Mouse (Mus musculus) liver, adult 2 months (tissue): ENCODE measurements around the gene Adk. TPM values are rescaled to one million over a fixed set of nuclear protein-coding genes. Genes with fewer than 3 reads are reported as not detected.
A peak's percentile ranks its signal among the peaks of the same experiment; 100 is the strongest.

Experiments used
- DNase-seq: peaks from one replicate; pipeline ENCODE4 v3.0.0-alpha.2; 2011; ENCODE audit warnings: low read depth, low spot score; ENCODE audit errors: extremely low read depth
- H3K27ac ChIP-seq: fragments of 200-500 bp; replicated peaks from 2 replicates; pipeline ENCODE4 v1.5.1; 2012; ENCODE audit warnings: low read depth, mild to moderate bottlenecking, control low read depth, inconsistent platforms, low read length; ENCODE audit not compliant: insufficient read depth
- H3K27me3 ChIP-seq: fragments of 200-500 bp; 2 replicates; pipeline ENCODE4 v1.6.1; 2012; ENCODE audit warnings: mild to moderate bottlenecking, moderate library complexity, low read length, inconsistent platforms; ENCODE audit not compliant: control insufficient read depth, insufficient read depth
- H3K36me3 ChIP-seq: fragments of 200-500 bp; 2 replicates; pipeline ENCODE4 v1.6.1; 2012; ENCODE audit warnings: low read length, inconsistent platforms; ENCODE audit not compliant: control insufficient read depth, insufficient read depth
- H3K4me1 ChIP-seq: fragments of 200-500 bp; 2 replicates; pipeline ENCODE4 v1.6.1; 2011; ENCODE audit warnings: low read length; ENCODE audit not compliant: control insufficient read depth, insufficient read depth
- H3K4me3 ChIP-seq: fragments of 200-500 bp; 2 replicates; pipeline ENCODE4 v1.5.1; 2011; ENCODE audit warnings: low read depth, mild to moderate bottlenecking, control low read depth, low read length, moderate library complexity; ENCODE audit not compliant: insufficient read depth
- H3K79me2 ChIP-seq: fragments of 200-500 bp; 2 replicates; pipeline ENCODE4 v1.6.1; 2012; ENCODE audit warnings: inconsistent platforms, mild to moderate bottlenecking, low read length, moderate library complexity; ENCODE audit not compliant: control insufficient read depth, insufficient read depth
- H3K9ac ChIP-seq: fragments of 200-500 bp; 2 replicates; pipeline ENCODE4 v1.6.1; 2012; ENCODE audit warnings: low read depth, mild to moderate bottlenecking, control low read depth, inconsistent platforms, low read length
- CTCF ChIP-seq: fragments of 200-500 bp; IDR thresholded peaks from 2 replicates; pipeline ENCODE4 v1.5.1; 2011; ENCODE audit warnings: low read depth, low read length, control low read depth
- POLR2A ChIP-seq: fragments of 200-500 bp; IDR thresholded peaks from 2 replicates; pipeline ENCODE4 v1.6.1; 2011; ENCODE audit warnings: low read length, control low read depth; ENCODE audit not compliant: insufficient read depth; ENCODE audit errors: extremely low read depth
- WGBS: fragments of 180-500 bp; shearing (Covaris S2); methylation state at CpG from one replicate; pipeline ENCODE4 v1.1.7; 2018; 5-methylcytosine and 5-hydroxymethylcytosine counted together
- polyA plus RNA-seq: library from polyadenylated mRNA; depleted of rRNA; stranded (reverse); fragments of >200 nt; gene quantifications from 2 replicates; pipeline ENCODE4 v1.2.3, GENCODE M21; 2012
- total RNA-seq: library from RNA; depleted of rRNA; stranded (reverse); fragments of >200 nt; gene quantifications from 2 replicates; pipeline ENCODE4 v1.2.3, GENCODE M21; 2014

Gene Adk
- total and polyA plus RNA-seq, 2 experiments, result 231 to 924 TPM

GRCm38 (mm10) chr14:21096689-21097088, 44.3 kb downstream of the Adk start:
- no peak overlapping the region for H3K9ac ChIP-seq
- no peaks in the 10 kb centered on the region for H3K27me3 ChIP-seq
- WGBS, result 23% methylated on average over 4 of the region's 4 CpGs
- H3K36me3 ChIP-seq, result peaks cover 41% of the 10 kb centered on the region
- no peak overlapping the region for H3K4me3 ChIP-seq
- no peak for TF ChIP-seq CTCF
- no peak for TF ChIP-seq POLR2A
- peak overlapping the region; percentile 92 for H3K27ac ChIP-seq
- peaks cover 16% of the 10 kb centered on the region; the same call in 1 of the 2 replicates for H3K79me2 ChIP-seq
- H3K4me1 ChIP-seq, result peaks cover 53% of the 10 kb centered on the region
- peak; percentile 100 for DNase-seq

- no peak for DNase-seq
- WGBS, result 58% methylated on average over 7 of the region's 7 CpGs
- H3K27me3 ChIP-seq, result no peaks in the 10 kb centered on the region
- H3K27ac ChIP-seq, result peak overlapping the region; percentile 21
- peaks cover 56% of the 10 kb centered on the region for H3K4me1 ChIP-seq
- H3K4me3 ChIP-seq, result no peak overlapping the region
- TF ChIP-seq POLR2A, result no peak
- no peak for TF ChIP-seq CTCF
- H3K79me2 ChIP-seq, result peaks cover 16% of the 10 kb centered on the region; the same call in 1 of the 2 replicates
- peak overlapping the region; percentile 4 for H3K9ac ChIP-seq
- H3K36me3 ChIP-seq, result peaks cover 31% of the 10 kb centered on the region
Measured at GRCm38 (mm10) chr14:21099371-21099770, 47.0 kb downstream of the Adk start.

GRCm38 (mm10) chr14:21100876-21101275, 48.5 kb downstream of the Adk start:
- peaks cover 51% of the 10 kb centered on the region for H3K4me1 ChIP-seq
- WGBS, result 34% methylated on average over 2 of the region's 2 CpGs
- H3K27me3 ChIP-seq, result no peaks in the 10 kb centered on the region
- H3K9ac ChIP-seq, result peak overlapping the region; percentile 51; the same call in 1 of the 2 replicates
- peak overlapping the region; percentile 64; the same call in 1 of the 2 replicates for H3K27ac ChIP-seq
- no peak for TF ChIP-seq POLR2A
- no peak for TF ChIP-seq CTCF
- peaks cover 16% of the 10 kb centered on the region; the same call in 1 of the 2 replicates for H3K79me2 ChIP-seq
- peaks cover 27% of the 10 kb centered on the region for H3K36me3 ChIP-seq
- no peak for DNase-seq
- H3K4me3 ChIP-seq, result no peak overlapping the region

DNA sequence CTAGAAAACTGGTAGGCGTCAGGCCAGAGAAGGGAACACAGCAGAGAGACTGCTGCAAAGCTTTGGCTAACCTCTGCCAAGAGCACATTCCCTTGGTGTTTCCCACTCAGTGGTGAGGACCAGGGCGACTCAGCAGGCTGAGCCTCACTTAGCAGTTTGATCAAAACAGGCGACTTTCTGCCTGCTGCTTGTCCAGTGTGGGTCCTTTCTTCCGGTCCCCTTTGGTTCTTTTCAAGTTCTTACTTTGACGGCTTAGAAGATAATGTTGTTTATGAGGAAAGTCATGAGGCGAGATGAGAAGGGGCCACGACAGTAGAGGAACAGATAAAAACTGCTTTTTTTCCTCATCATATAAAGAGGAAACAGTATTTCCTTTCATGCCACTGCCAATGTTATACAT, 49.2 kb downstream of the Adk start:
- 35% methylated on average over 7 of the region's 7 CpGs for WGBS
- Histone ChIP-seq H3K27me3 (no peaks in the 10 kb centered on the region), H3K36me3 (peaks cover 29% of the 10 kb centered on the region), H3K27ac (peak overlapping the region; percentile 64), H3K9ac (peak overlapping the region; percentile 17; the same call in 1 of the 2 replicates), H3K4me1 (peaks cover 47% of the 10 kb centered on the region), H3K79me2 (peaks cover 16% of the 10 kb centered on the region; the same call in 1 of the 2 replicates), H3K4me3 (no peak overlapping the region)
- no peak for DNase-seq
- TF ChIP-seq CTCF, result no peak
- TF ChIP-seq POLR2A, result no peak

DNA sequence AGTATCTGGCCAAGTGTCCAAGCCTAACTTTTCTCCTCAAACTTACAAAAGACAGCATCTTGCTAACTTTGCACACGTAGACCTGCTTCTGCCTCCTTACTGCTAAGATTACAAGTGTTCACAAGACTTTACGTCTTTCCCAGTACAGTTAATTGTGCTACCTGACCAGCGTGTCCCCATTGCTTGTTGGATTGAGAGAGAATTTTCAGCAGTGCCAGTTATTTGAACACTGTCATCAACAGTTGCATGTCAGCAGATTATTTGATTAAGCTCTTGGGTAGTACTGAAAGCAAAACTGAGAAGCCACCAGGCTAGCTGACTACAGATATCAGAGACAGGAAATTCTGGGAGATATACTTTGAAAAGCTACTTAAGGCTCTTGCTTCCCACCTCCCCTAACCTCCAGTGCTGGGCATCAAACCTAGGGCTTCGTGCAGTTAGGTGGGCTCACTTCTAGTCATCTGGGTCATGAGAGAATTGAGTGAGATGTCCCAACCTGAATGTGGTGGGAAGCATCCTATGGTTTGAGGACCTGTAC, 50.4 kb downstream of the Adk start:
- no peak for TF ChIP-seq CTCF
- TF ChIP-seq POLR2A, result no peak
- no peak overlapping the region for H3K4me3 ChIP-seq
- H3K36me3 ChIP-seq, result peaks cover 26% of the 10 kb centered on the region
- peaks cover 49% of the 10 kb centered on the region for H3K4me1 ChIP-seq
- H3K79me2 ChIP-seq, result peaks cover 13% of the 10 kb centered on the region; the same call in 1 of the 2 replicates
- 31% methylated on average over 4 of the region's 4 CpGs for WGBS
- H3K9ac ChIP-seq, result peak overlapping the region; percentile 60
- H3K27me3 ChIP-seq, result no peaks in the 10 kb centered on the region
- DNase-seq, result peak; percentile 84
- H3K27ac ChIP-seq, result peak overlapping the region; percentile 86

DNA sequence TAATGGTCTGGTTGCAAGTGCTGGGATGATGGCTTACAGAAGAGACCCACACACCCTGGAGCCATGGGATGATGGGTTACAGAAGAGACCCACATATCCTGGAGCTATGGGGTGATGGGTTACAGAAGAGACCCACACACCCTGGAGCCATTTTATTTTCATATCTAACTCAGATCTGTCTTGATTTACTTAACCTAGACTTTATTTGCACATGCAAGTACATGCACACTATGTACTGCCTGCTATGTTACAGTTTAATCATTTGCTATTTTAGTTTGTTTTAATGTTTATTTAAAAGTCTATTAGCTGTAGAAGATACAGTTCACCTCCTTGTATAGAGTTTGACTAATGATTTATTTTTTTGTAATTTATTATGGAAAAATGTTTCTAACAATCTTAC, 52.7 kb downstream of the Adk start:
- TF ChIP-seq POLR2A, result no peak
- TF ChIP-seq CTCF, result no peak

More for the DNA sequence above, 52.7 kb downstream of the Adk start:
- peaks cover 40% of the 10 kb centered on the region for H3K4me1 ChIP-seq
- H3K27ac ChIP-seq, result peak overlapping the region; percentile 100
- no peak overlapping the region for H3K4me3 ChIP-seq
- H3K27me3 ChIP-seq, result no peaks in the 10 kb centered on the region
- peak overlapping the region; percentile 69 for H3K9ac ChIP-seq
- H3K36me3 ChIP-seq, result peaks cover 32% of the 10 kb centered on the region
- peaks cover 7% of the 10 kb centered on the region; the same call in 1 of the 2 replicates for H3K79me2 ChIP-seq
- peak; percentile 92 for DNase-seq
